In the genomic region with DNA sequence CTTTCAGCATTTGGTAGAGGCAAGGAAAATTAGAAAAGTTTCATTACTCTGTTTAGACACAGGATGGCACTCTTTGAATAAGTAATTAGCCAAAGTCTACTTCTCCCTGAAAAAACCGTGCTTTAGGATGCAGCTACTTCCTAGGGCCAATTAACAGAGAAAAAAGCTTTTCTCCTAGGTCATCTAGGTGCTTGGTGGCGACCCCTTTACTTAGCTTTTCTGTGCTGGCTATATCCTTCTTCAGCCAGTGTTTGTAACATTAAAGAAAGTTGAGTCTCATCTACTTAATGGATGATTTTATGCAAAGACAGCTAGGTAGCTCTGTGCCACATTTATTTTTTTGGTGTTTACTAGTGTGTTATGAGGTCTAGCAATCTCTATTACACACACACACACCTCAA, we compare ENCODE assay signal across 7 mouse cellular contexts. TPM values are rescaled to one million over a fixed set of nuclear protein-coding genes. Genes with fewer than 3 reads are reported as not detected.
A peak's percentile ranks its signal among the peaks of the same experiment; 100 is the strongest.
DNase-seq lines count a peak whose midpoint lies in the region; ATAC-seq and TF ChIP-seq lines count a peak whose summit lies in the region.

No protein-coding gene starts in this region.

- H3K9me3 ChIP-seq in kidney, embryonic 16.5 days (ENCODE audit: low read length) = no peaks in the 10 kb centered on the region

- ATAC-seq in kidney, embryonic 16.5 days (ENCODE audit: low FRiP score, low TSS enrichment) = no peak

- H3K9ac ChIP-seq in kidney, embryonic 16.5 days (replicated peaks; ENCODE audit: low read length) = no peak overlapping the region

- TF ChIP-seq POLR2A in thymus, adult 2 months (IDR thresholded peaks at IDR 0.05; ENCODE audit: control insufficient read depth, extremely low read depth, insufficient read depth, low read length, poor library complexity) = no peak

- whole genome bisulfite sequencing in thymus, adult 2 months = 2% methylated on average over 2 of the region's 2 CpGs
- WGBS in kidney, embryonic 16.5 days = 4% methylated on average over 2 of the region's 2 CpGs
- WGBS in macrophage (ENCODE audit: missing documents) = 0% methylated on average over 2 of the region's 2 CpGs

- no peak for TF ChIP-seq CTCF in thymus, adult 2 months (IDR thresholded peaks at IDR 0.05; ENCODE audit: borderline replicate concordance, control insufficient read depth, extremely low read depth, insufficient read depth, low read length, poor library complexity)

- no peaks in the 10 kb centered on the region for H3K36me3 ChIP-seq in thymus, adult 2 months (ENCODE audit: control insufficient read depth, insufficient read depth, low read length)
- H3K36me3 ChIP-seq in kidney, embryonic 16.5 days (ENCODE audit: insufficient read depth, low read length) = no peaks in the 10 kb centered on the region
- no peaks in the 10 kb centered on the region for H3K36me3 ChIP-seq in macrophage (ENCODE audit: inconsistent target)

- no peak overlapping the region for H3K27ac ChIP-seq in thymus, adult 2 months (ENCODE audit: control insufficient read depth, insufficient read depth, low read length)
- H3K27ac ChIP-seq in kidney, embryonic 16.5 days (ENCODE audit: low read length) = peak overlapping the region; percentile 83
- H3K27ac ChIP-seq in macrophage = peak overlapping the region; percentile 71; the same call in 1 of the 2 replicates

- peak overlapping the region; percentile 80; the same call in 1 of the 2 replicates for H3K4me2 ChIP-seq in kidney, embryonic 16.5 days (replicated peaks; ENCODE audit: low read depth, low read length)

- no peaks in the 10 kb centered on the region for H3K27me3 ChIP-seq in thymus, adult 2 months (ENCODE audit: control insufficient read depth, insufficient read depth, low read length)
- H3K27me3 ChIP-seq in kidney, embryonic 16.5 days (ENCODE audit: insufficient read depth, low read length) = no peaks in the 10 kb centered on the region

- peak; percentile 11 for DNase-seq in thymus, adult 2 months
- no peak for DNase-seq in thymus, adult 18-20 months
- peak; percentile 31 for DNase-seq in cerebellum, adult 8-10 months
- DNase-seq in heart, adult 9 months (ENCODE audit: low spot score in 2 of 2) = peak; percentile 21 to 47
- peak; percentile 11 for DNase-seq in thymus, postnatal 4 days

- peaks cover 4% of the 10 kb centered on the region for H3K4me1 ChIP-seq in thymus, adult 2 months (replicated peaks; ENCODE audit: control insufficient read depth, insufficient read depth, low read length)
- H3K4me1 ChIP-seq in kidney, embryonic 16.5 days (ENCODE audit: insufficient read depth, low read length) = peaks cover 6% of the 10 kb centered on the region

- no peak overlapping the region for H3K4me3 ChIP-seq in thymus, adult 2 months (ENCODE audit: control insufficient read depth, insufficient read depth, low read length)
- H3K4me3 ChIP-seq in kidney, embryonic 16.5 days (ENCODE audit: low read length) = no peak overlapping the region
- H3K4me3 ChIP-seq in macrophage (ENCODE audit: inconsistent target) = no peak overlapping the region

- no peaks in the 10 kb centered on the region for H3K79me2 ChIP-seq in macrophage (ENCODE audit: inconsistent target)

RNA-seq across cellular contexts. Expression of a gene that starts 2.6 kb away (rescaled TPM):
- polyA plus RNA-seq in thymus, adult 2 months (2012; rRNA removed) = 5.0 and 6.4 TPM in 2 replicates
- 1.9 and 3.2 TPM in 2 replicates for polyA plus RNA-seq in kidney, embryonic 16.5 days (2015; fragmentation: Nextera tagmentation; extraction: Ambion mirVana)
- 10 to 100 TPM in 10 of 26 experiments, 1 to 10 TPM in 16; 1.4 to 16.7 (median 9.0) TPM for total RNA-seq in macrophage (2018; cell fraction: chromatin; rRNA removed)
- total RNA-seq in macrophage (2018; cell fraction: cytosol; rRNA removed) = 1 to 10 TPM in 2 of 26 experiments, under 1 TPM in 24; 0.10 to 1.3 (median 0.36) TPM
- 10 to 100 TPM in 3 of 26 experiments, 1 to 10 TPM in 23; 1.1 to 10.7 (median 4.9) TPM for total RNA-seq in macrophage (2018; cell fraction: nucleus; rRNA removed)
- 0.10 to 0.64 TPM (median 0.20 TPM) in 3 replicates for polyA plus RNA-seq in macrophage (2018)

RNA-seq across cellular contexts. Expression of a gene that starts 56.4 kb away (rescaled TPM):
- polyA plus RNA-seq in thymus, adult 2 months (2012; rRNA removed) = 2.7 and 2.9 TPM in 2 replicates
- polyA plus RNA-seq in kidney, embryonic 16.5 days (2015; fragmentation: Nextera tagmentation; extraction: Ambion mirVana) = 16.7 and 17.9 TPM in 2 replicates
- 10 to 100 TPM in 23 of 26 experiments, 1 to 10 TPM in 3; 7.2 to 45.7 (median 22.6) TPM for total RNA-seq in macrophage (2018; cell fraction: chromatin; rRNA removed)
- total RNA-seq in macrophage (2018; cell fraction: cytosol; rRNA removed) = 10 to 100 TPM in 16 of 26 experiments, 1 to 10 TPM in 10; 3.3 to 15.2 (median 10.8) TPM
- 10 to 100 TPM in 25 of 26 experiments, 1 to 10 TPM in 1; 9.5 to 61.7 (median 17.4) TPM for total RNA-seq in macrophage (2018; cell fraction: nucleus; rRNA removed)
- 9.1 to 16.6 TPM (median 12.1 TPM) in 3 replicates for polyA plus RNA-seq in macrophage (2018)

RNA-seq across cellular contexts. Expression of a gene that starts 56.6 kb away (rescaled TPM):
- polyA plus RNA-seq in thymus, adult 2 months (2012; rRNA removed) = 0.54 and 1.3 TPM in 2 replicates
- polyA plus RNA-seq in kidney, embryonic 16.5 days (2015; fragmentation: Nextera tagmentation; extraction: Ambion mirVana) = 58.6 and 62.4 TPM in 2 replicates
- total RNA-seq in macrophage (2018; cell fraction: chromatin; rRNA removed) = 10 to 100 TPM in 8 of 26 experiments, 1 to 10 TPM in 16, not detected in 2; 1.4 to 27.2 (median 7.8) TPM
- 1 to 10 TPM in 25 of 26 experiments, under 1 TPM in 1; 0.91 to 3.8 (median 2.5) TPM for total RNA-seq in macrophage (2018; cell fraction: cytosol; rRNA removed)
- total RNA-seq in macrophage (2018; cell fraction: nucleus; rRNA removed) = 10 to 100 TPM in 2 of 26 experiments, 1 to 10 TPM in 23, not detected in 1; 1.4 to 21.7 (median 3.1) TPM
- 1.1 to 22.7 TPM (median 18.2 TPM) in 3 replicates for polyA plus RNA-seq in macrophage (2018)

Comparison
In these comparisons a context has a peak if more than half of its experiments do, and no peak if none do; other contexts are left out.
1. DNase-seq: peak in thymus, adult 2 months (single experiment), cerebellum, adult 8-10 months (single experiment), heart, adult 9 months (2 of 2) and thymus, postnatal 4 days (single experiment); none in thymus, adult 18-20 months (0 of 2).